In the genomic region with DNA sequence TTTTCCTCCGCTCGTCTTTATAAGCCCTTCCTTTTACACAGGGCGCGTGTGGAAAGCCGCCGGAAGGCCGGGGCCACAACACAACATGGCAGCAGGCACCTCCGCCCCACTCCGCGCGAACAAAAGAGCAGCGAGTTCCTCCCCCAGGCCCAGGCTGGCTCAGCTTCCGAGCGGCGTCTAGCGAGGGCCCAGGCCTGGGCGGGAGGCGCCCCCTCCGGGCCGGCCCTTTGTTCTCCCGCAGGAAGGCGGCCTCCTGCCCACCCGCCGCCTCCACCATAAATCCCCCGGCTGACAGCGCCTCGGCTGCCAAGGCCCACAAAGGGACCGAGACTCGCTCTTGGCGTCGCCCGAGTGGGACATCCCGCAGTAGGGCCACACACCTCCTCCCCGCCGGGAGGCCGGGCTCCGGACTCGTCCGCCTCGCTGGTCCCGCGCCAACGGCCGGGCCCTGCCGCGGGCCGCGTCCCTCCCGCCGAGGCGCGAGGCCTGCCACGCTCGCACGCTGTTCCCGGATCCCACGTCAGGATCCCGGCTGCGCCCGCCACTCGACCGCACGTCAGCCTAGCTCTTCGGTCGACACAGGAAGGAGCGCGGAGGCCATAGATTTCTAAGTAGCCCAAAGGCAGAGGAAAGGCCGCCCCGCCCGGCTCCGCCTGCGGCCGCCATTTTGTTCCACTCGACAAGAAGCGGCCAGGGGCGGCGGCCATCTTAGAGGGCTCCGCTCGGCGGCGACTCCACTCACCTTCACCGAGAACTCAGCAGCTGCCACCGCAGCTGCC, we compare ENCODE assay signal across 8 mouse cellular contexts. TPM values are rescaled to one million over a fixed set of nuclear protein-coding genes. Genes with fewer than 3 reads are reported as not detected.
DNase-seq lines count a peak whose midpoint lies in the region; ATAC-seq and TF ChIP-seq lines count a peak whose summit lies in the region.

No protein-coding gene starts in this region.

- peak; percentile 61 for ATAC-seq in megakaryocyte, adult 5-6 weeks (ENCODE audit: poor library complexity, severe bottlenecking)

- 0 out of 2 replicates have a peak, but pooled peaks have one; percentile 15 for TF ChIP-seq POLR2A in cortical plate, adult 2 months (IDR thresholded peaks at IDR 0.05; ENCODE audit: extremely low read depth, insufficient read depth, low read length)

- H3K27ac ChIP-seq in cortical plate, adult 2 months (ENCODE audit: insufficient read depth, low read length): peak overlapping the region; percentile 99

- no peak for TF ChIP-seq CTCF in cortical plate, adult 2 months (IDR thresholded peaks at IDR 0.05; ENCODE audit: extremely low read depth, insufficient read depth, low read length)

- H3K4me1 ChIP-seq in cortical plate, adult 2 months (ENCODE audit: control insufficient read depth, insufficient read depth, low read length): peaks cover 3% of the 10 kb centered on the region; the same call in 1 of the 2 replicates

- H3K4me3 ChIP-seq in cortical plate, adult 2 months (ENCODE audit: insufficient read depth, low read length): peak overlapping the region; percentile 89

- peak; percentile 81 for DNase-seq in adipocyte (ENCODE audit: low spot score)
- peak; percentile 85 for DNase-seq in gastrocnemius, postnatal 10 days
- DNase-seq in induced T-regulatory cell, adult 2 months (ENCODE audit: low read depth): peak; percentile 95
- DNase-seq in left cerebral cortex, adult 8-10 months (ENCODE audit: low spot score in 2 of 2): peak; percentile 77 to 82
- DNase-seq in right cerebral cortex, adult 18-20 months: peak; percentile 79
- DNase-seq in urinary bladder, adult 2 months (ENCODE audit: low spot score): peak; percentile 88

RNA-seq across cellular contexts. Expression of a gene that starts 0.6 kb away (rescaled TPM):
- 233 and 242 TPM in 2 replicates for polyA plus RNA-seq in cortical plate, adult 2 months (2012; rRNA removed)
- total RNA-seq in gastrocnemius, postnatal 10 days (2021): 100 to 1,000 TPM; 723 to 740 TPM
- 100 to 1,000 TPM; 569 to 611 (median 588) TPM for total RNA-seq in left cerebral cortex, adult 8-10 months (2022)
- total RNA-seq in megakaryocyte, adult 5-6 weeks (2015): 804 and 868 TPM in 2 replicates
- 448 and 663 TPM in 2 replicates for total RNA-seq in megakaryocyte, adult 5-6 weeks (2017)
- polyA plus RNA-seq in urinary bladder, adult 2 months (2012; rRNA removed): 383 and 397 TPM in 2 replicates

RNA-seq across cellular contexts. Expression of a gene that starts 53.5 kb away (rescaled TPM):
- polyA plus RNA-seq in cortical plate, adult 2 months (2012; rRNA removed): 29.7 and 30.4 TPM in 2 replicates
- 10 to 100 TPM; 17.3 to 20.2 TPM for total RNA-seq in gastrocnemius, postnatal 10 days (2021)
- total RNA-seq in left cerebral cortex, adult 8-10 months (2022): 10 to 100 TPM; 38.2 to 40.9 (median 39.2) TPM
- total RNA-seq in megakaryocyte, adult 5-6 weeks (2015): 14.7 and 33.9 TPM in 2 replicates
- 47.0 and 48.3 TPM in 2 replicates for total RNA-seq in megakaryocyte, adult 5-6 weeks (2017)
- polyA plus RNA-seq in urinary bladder, adult 2 months (2012; rRNA removed): 31.3 and 33.1 TPM in 2 replicates

Comparison
In these comparisons a context has a peak if more than half of its experiments do, and no peak if none do; other contexts are left out.
1. Peak in every context shown above with its lines: DNase-seq, ATAC-seq, H3K4me3 ChIP-seq and H3K27ac ChIP-seq.